Mouse (Mus musculus) heart, embryonic 16.5 days (tissue): ENCODE results near the gene Ccnf. TPM values are rescaled to one million over a fixed set of nuclear protein-coding genes. Genes with fewer than 3 reads are reported as not detected.
A peak's percentile ranks its signal among the peaks of the same experiment; 100 is the strongest.

ENCODE experiments used
- ATAC-seq: fragments of 200-750 bp; cut with Nextera tagmentation; replicated peaks from 2 replicates; pipeline ENCODE4 v1.8.0; 2017; ENCODE audit warnings: moderate number of reproducible peaks; ENCODE audit not compliant: insufficient read depth, low FRiP score; ENCODE audit errors: extremely low read depth
- H3K27ac ChIP-seq: fragments of 300-500 bp; sonication (generic); 2 replicates; pipeline ENCODE4 v1.5.1; 2014; ENCODE audit warnings: mild to moderate bottlenecking, low read length, control low read depth, moderate library complexity
- H3K27me3 ChIP-seq: fragments of 300-500 bp; sonication (generic); 2 replicates; pipeline ENCODE4 v1.6.1; 2014; ENCODE audit warnings: low read length, mixed read lengths; ENCODE audit not compliant: control insufficient read depth, insufficient read depth
- H3K36me3 ChIP-seq: fragments of 300-500 bp; sonication (generic); 2 replicates; pipeline ENCODE4 v1.6.1; 2014; ENCODE audit not compliant: control insufficient read depth, insufficient read depth
- H3K4me1 ChIP-seq: fragments of 300-500 bp; sonication (generic); 2 replicates; pipeline ENCODE4 v1.6.1; 2014; ENCODE audit warnings: low read length, mixed read lengths; ENCODE audit not compliant: control insufficient read depth, insufficient read depth
- H3K4me2 ChIP-seq: fragments of 300-500 bp; sonication (generic); 2 replicates; pipeline ENCODE4 v1.6.1; 2014; ENCODE audit warnings: low read depth, mild to moderate bottlenecking, control low read depth, low read length
- H3K4me3 ChIP-seq: fragments of 300-500 bp; sonication (generic); 2 replicates; pipeline ENCODE4 v1.5.1; 2014; ENCODE audit warnings: mild to moderate bottlenecking, control low read depth, low read length
- H3K9ac ChIP-seq: fragments of 300-500 bp; sonication (generic); 2 replicates; pipeline ENCODE4 v1.6.1; 2014; ENCODE audit warnings: low read length, control low read depth
- H3K9me3 ChIP-seq: fragments of 300-500 bp; sonication (generic); replicated peaks from 2 replicates; pipeline ENCODE4 v1.6.1; 2016; ENCODE audit warnings: low read length; ENCODE audit not compliant: control insufficient read depth
- WGBS: fragments of 180-500 bp; shearing (Covaris S2); extraction: QIAGEN DNeasy Blood & Tissue Kit; methylation state at CpG from one replicate; pipeline ENCODE4 v1.1.7; 2014; 5-methylcytosine and 5-hydroxymethylcytosine counted together
- polyA plus RNA-seq: library from polyadenylated mRNA; unstranded; fragments of >200 nt; fragmentation: Nextera tagmentation; extraction: Ambion mirVana; gene quantifications from 2 replicates; pipeline ENCODE4 v1.2.1, GENCODE M21; 2015

Ccnf gene
- polyA plus RNA-seq, result 37.0 and 43.2 TPM in 2 replicates

- Histone ChIP-seq H3K36me3 (peaks cover 24% of the 10 kb centered on the region), H3K4me3 (peak within 1 kb of the TSS; percentile 91), H3K27ac (peak within 1 kb of the TSS; percentile 85), H3K9ac (peak within 1 kb of the TSS; percentile 92), H3K4me1 (peaks cover 11% of the 10 kb centered on the region), H3K9me3 (no peaks in the 10 kb centered on the region), H3K27me3 (no peaks in the 10 kb centered on the region), H3K4me2 (peak within 1 kb of the TSS; percentile 88)
- peak; percentile 100 for ATAC-seq
- WGBS, result under 1% methylated on average over 48 of the region's 48 CpGs
Observed at GRCm38 (mm10) chr17:24251320-24252069, at the start of gene Ccnf. TSS of gene Ccnf (minus strand) at chr17:24251484.

GRCm38 (mm10) chr17:24300651-24301050, 49.4 kb upstream of the Ccnf start:
- Histone ChIP-seq H3K36me3 (no peaks in the 10 kb centered on the region), H3K27ac (no peak overlapping the region), H3K4me3 (no peak overlapping the region), H3K4me2 (no peak overlapping the region), H3K27me3 (no peaks in the 10 kb centered on the region), H3K9ac (no peak overlapping the region), H3K4me1 (0 out of 2 replicates have a peak, but pooled peaks cover 3% of the 10 kb centered on the region), H3K9me3 (no peaks in the 10 kb centered on the region)
- WGBS, result 16% methylated on average over 4 of the region's 4 CpGs
- ATAC-seq, result no peak; the same call in 1 of the 2 replicates

- Histone ChIP-seq H3K27me3 (no peaks in the 10 kb centered on the region), H3K36me3 (no peaks in the 10 kb centered on the region), H3K9me3 (no peaks in the 10 kb centered on the region), H3K9ac (no peak overlapping the region), H3K4me3 (no peak overlapping the region), H3K4me1 (no peaks in the 10 kb centered on the region), H3K27ac (no peak overlapping the region), H3K4me2 (no peak overlapping the region)
- no peak for ATAC-seq
- 64% methylated on average over 5 of the region's 5 CpGs for WGBS
Observed at GRCm38 (mm10) chr17:24289338-24289737, 38.1 kb upstream of the Ccnf start.

GRCm38 (mm10) chr17:24288477-24288876, 37.2 kb upstream of the Ccnf start:
- Histone ChIP-seq H3K4me3 (no peak overlapping the region), H3K27ac (no peak overlapping the region), H3K4me2 (no peak overlapping the region), H3K9me3 (no peaks in the 10 kb centered on the region), H3K9ac (no peak overlapping the region), H3K4me1 (no peaks in the 10 kb centered on the region), H3K36me3 (no peaks in the 10 kb centered on the region), H3K27me3 (no peaks in the 10 kb centered on the region)
- WGBS, result 75% methylated on average over 9 of the region's 9 CpGs
- no peak for ATAC-seq

- Histone ChIP-seq H3K9me3 (no peaks in the 10 kb centered on the region), H3K4me2 (no peak overlapping the region), H3K4me1 (0 out of 2 replicates have a peak, but pooled peaks cover 2% of the 10 kb centered on the region), H3K27me3 (no peaks in the 10 kb centered on the region), H3K36me3 (no peaks in the 10 kb centered on the region), H3K4me3 (no peak overlapping the region), H3K9ac (no peak overlapping the region), H3K27ac (no peak overlapping the region)
- WGBS, result 65% methylated on average over 3 of the region's 3 CpGs
- no peak for ATAC-seq
Observed at GRCm38 (mm10) chr17:24285680-24286079, 34.4 kb upstream of the Ccnf start.

- ATAC-seq, result no peak
- H3K27me3 ChIP-seq, result no peaks in the 10 kb centered on the region
- peak overlapping the region; percentile 17; the same call in 1 of the 2 replicates for H3K4me2 ChIP-seq
- no peak overlapping the region for H3K27ac ChIP-seq
- no peaks in the 10 kb centered on the region for H3K9me3 ChIP-seq
- no peak overlapping the region for H3K9ac ChIP-seq
- 0 out of 2 replicates have a peak, but pooled peaks cover 2% of the 10 kb centered on the region for H3K4me1 ChIP-seq
- H3K36me3 ChIP-seq, result no peaks in the 10 kb centered on the region
- no peak overlapping the region for H3K4me3 ChIP-seq
- WGBS, result 41% methylated on average over 9 of the region's 9 CpGs
Observed at GRCm38 (mm10) chr17:24283266-24283818, 32.1 kb upstream of the Ccnf start.

GRCm38 (mm10) chr17:24282637-24283036, 31.4 kb upstream of the Ccnf start:
- no peak overlapping the region for H3K9ac ChIP-seq
- ATAC-seq, result no peak
- no peaks in the 10 kb centered on the region for H3K27me3 ChIP-seq
- no peak overlapping the region for H3K27ac ChIP-seq
- H3K4me3 ChIP-seq, result no peak overlapping the region
- H3K36me3 ChIP-seq, result no peaks in the 10 kb centered on the region
- H3K4me1 ChIP-seq, result 0 out of 2 replicates have a peak, but pooled peaks cover 2% of the 10 kb centered on the region
- 68% methylated on average over 4 of the region's 4 CpGs for WGBS
- peaks cover 3% of the 10 kb centered on the region for H3K9me3 ChIP-seq
- no peak overlapping the region for H3K4me2 ChIP-seq

GRCm38 (mm10) chr17:24279907-24280306, 28.6 kb upstream of the Ccnf start:
- Histone ChIP-seq H3K4me1 (0 out of 2 replicates have a peak, but pooled peaks cover 2% of the 10 kb centered on the region), H3K4me3 (no peak overlapping the region), H3K27me3 (no peaks in the 10 kb centered on the region), H3K9ac (no peak overlapping the region), H3K9me3 (peaks cover 9% of the 10 kb centered on the region), H3K27ac (no peak overlapping the region), H3K36me3 (no peaks in the 10 kb centered on the region), H3K4me2 (no peak overlapping the region)
- 70% methylated on average over 4 of the region's 4 CpGs for WGBS
- ATAC-seq, result no peak

- ATAC-seq, result no peak
- H3K9ac ChIP-seq, result no peak overlapping the region
- H3K4me3 ChIP-seq, result no peak overlapping the region
- no peaks in the 10 kb centered on the region for H3K4me1 ChIP-seq
- H3K36me3 ChIP-seq, result no peaks in the 10 kb centered on the region
- 0 out of 2 replicates have a peak, but pooled peaks cover 2% of the 10 kb centered on the region for H3K9me3 ChIP-seq
- no peak overlapping the region for H3K27ac ChIP-seq
- WGBS, result 86% methylated on average over 1 of the region's 1 CpGs
- H3K27me3 ChIP-seq, result no peaks in the 10 kb centered on the region
- no peak overlapping the region for H3K4me2 ChIP-seq
Observed at GRCm38 (mm10) chr17:24267133-24267532, 15.8 kb upstream of the Ccnf start.
